Mouse (Mus musculus): Measurements from ENCODE around the gene Evx1.

Gene Evx1

DNA sequence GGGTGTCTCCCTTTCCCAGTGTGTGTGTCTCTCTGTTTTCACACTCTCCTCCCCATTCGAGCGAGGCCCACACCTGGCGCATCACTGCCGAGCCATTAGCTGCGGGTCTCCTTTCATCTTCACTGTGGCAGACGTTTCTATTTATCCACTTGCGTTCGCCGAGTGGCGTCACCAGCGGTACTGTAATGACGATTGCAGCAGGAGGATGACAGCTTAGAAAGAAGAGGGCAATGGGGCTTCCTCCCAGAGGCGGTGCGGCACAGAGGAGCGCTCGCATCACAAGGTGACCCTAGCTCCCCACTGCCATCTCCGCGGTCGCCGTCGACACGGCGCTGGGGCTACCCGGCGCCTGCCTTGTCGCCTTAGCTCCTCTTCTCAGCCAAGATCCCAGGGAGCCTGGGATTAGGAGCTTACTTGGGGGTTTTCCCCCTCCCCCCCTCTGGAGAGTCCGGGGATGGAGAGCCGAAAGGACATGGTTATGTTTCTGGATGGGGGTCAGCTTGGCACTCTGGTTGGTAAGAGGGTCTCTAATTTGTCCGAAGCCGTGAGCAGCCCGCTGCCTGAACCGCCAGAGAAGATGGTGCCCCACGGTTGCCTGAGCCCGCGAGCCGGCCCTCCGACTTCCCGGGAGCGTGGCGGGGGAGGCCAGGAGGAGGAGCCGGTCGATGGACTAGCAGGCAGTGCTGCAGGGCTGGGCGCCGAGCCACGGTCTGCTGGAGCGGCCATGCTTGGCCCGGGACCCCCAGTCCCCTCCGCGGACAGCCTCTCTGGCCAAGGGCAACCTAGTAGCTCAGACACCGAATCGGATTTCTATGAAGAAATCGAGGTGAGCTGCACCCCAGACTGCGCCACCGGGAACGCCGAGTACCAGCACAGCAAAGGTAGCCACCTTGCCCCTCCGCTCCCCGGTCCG, at the start of gene Evx1:
Gene Evx1, plus strand, starts transcription at position 108 of the 913 bp plus-strand sequence.
- DNase-seq (ENCODE audit: low spot score in 2 of 2), result peak in 1 of 2 experiments; percentile 53

DNA sequence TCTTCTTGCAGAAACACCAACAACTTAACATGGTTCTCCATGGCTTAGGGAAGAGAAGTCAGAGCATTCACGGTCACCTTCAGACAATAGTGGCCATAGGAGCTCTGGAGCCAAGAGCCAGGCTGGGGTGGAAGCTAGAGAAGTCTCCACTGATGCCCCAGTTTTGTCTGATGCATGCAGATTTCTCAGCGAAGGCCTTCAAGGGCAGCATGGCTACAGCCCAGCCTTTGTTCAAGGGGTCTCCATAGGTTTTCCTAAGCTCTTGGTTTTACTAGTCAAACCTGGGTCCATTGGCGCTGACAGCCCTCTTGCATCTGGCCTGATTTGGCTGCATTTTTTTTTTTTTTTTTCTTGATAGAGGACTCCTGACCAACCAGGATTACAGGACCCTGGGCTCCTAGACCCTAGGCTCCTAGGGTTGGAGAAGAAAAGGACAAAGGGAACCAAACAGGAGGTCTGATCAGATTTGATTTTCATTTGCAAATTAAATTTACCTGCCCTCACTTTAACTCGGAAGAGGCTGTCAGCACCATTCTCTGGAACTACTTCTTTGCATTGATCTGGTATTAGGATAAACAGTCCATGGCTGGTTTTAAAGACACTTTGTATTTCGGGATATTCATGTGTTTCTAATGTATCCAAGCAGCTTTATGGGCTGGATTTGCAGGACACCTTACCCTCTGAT, 49.0 kb upstream of the Evx1 start:
- no peak for DNase-seq (ENCODE audit: low spot score in 2 of 2)

DNA sequence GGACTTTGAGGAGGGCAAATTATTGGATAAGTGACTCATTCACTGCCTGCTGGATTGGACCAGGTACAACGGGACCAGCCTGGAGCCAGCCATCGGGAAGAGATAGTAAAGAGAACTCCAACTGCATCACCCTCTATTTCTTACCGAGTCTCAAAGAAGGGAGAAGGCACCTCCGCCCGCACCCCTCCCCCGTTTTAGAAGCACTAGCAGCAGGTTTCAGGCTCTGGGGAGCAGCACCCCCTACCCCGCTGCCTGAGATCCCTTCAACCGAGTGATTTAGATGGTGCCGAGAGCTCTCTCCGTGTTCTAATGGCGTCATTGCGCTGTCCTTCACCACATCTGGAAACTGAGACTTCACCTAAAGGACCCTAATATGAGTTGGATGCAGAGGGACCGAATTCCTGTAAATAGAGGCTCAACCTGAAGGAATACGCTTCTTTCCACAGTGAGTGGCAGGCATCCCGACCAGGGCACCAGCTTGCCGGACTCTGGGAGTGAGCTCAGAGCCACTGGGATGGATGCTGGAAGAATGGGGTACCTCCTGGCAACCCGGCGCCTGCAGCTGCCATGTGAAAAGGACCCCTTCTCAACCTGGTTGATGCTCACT, 47.9 kb upstream of the Evx1 start:
- DNase-seq (ENCODE audit: low spot score in 2 of 2), result no peak

DNA sequence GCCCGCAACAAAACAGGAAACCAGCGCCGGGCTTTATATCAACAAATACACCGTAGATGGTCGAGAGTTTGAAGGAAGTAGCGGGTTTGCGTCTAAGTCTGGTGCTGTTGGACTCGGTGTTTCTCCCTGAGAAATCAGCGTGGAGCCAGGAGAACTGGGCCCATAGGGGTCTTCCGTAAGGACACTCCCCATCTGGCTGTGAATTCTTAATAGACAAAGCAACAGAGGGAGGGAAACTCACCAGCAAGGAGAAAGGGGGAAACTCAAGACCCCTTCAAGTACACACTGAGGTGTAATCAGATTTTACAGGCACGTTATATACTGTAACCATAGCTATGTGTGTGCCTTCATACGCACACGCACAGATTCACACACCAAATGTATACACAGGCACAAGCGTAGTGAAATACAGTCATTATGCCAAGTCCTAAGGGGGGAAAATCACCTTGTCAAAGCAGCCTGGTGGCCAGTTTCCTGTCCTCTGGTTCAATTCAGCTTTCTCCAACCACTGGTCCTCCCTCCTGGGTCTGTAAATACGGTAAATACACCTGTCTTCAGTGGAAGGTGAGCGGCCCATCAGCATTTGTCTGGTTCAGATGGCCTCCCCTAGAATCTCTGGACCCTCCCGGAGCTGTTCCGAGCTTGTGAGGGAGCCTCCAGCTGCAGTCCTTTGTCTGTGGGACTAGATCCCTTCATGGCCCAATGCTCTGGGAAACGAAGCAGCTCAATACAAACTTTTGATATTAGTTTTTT, 47.2 kb upstream of the Evx1 start:
- DNase-seq (ENCODE audit: low spot score in 2 of 2), result no peak

DNA sequence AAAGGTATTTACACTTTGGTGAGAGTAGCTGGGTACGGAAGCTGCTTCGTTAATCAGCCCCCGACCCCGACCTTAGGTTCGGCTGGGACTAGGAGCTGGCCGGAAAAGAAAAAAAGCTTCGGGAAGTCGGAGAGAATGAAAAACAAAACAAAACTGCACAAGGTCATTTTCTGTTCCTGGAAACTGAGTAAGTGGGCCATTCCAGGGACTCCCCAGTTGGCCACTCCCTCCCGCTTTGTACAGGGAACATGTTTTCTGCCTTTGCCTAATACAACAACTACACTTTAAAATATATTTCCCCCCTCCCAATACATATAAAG, 46.7 kb upstream of the Evx1 start:
- DNase-seq (ENCODE audit: low spot score in 2 of 2), result no peak

DNA sequence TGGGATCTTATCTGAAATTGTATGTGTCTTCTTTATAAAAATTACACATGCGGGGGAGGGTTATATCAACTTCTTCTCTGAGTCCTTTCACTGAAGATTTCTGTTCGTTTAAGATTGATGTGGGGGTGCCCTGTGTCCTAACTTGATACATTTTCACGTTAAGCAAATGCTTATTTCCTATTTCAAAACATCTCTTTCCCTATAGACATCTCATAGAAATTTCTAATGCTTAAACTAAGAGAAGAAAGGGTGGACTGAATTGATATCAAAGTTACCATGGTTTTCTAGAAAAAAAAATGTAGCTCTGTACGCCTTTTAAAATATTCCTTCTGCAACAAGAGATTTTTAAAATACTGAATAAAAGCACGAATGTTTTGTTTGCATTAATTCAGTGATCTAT, 46.1 kb upstream of the Evx1 start:
- no peak for DNase-seq (ENCODE audit: low spot score in 2 of 2)

DNA sequence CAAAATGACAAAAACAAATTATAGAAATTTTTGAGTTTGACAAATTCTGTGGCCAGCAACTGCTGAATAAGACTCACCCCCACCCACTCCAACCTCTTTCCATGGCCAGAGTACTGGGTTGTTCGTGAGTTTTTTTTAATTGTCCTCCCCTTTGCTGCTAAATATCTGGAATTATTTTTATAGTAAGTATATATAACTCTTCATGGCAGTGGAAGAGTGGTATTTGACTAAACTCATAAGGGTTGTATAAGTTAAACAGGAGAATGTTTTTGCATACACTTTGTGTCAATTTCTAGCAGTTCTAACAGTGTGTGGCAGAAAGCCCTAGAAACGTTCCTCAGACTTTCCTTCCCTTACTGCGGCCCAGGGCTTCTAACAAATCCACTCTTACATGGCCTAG, 45.6 kb upstream of the Evx1 start:
- no peak for DNase-seq (ENCODE audit: low spot score in 2 of 2)

DNA sequence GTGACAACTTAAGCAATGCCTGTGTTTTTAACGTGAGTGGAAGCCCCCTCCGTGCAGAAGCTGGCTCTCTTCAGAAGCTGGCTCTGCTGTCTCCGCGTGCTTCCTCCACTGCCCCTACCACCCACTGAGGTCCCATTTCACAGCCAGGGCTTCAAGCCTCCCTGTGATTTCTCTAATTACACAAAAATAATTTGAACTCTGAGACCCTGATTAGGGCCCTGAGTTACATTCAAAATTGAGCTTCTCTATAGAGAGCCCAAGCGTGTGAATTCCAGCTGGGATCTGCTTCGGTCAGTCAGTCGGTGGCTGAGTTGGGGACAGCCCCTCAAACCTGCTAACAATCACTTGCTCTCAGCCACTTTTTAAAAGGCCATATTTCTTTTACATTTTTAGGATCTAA, 45.0 kb upstream of the Evx1 start:
- no peak for DNase-seq (ENCODE audit: low spot score in 2 of 2)

DNA sequence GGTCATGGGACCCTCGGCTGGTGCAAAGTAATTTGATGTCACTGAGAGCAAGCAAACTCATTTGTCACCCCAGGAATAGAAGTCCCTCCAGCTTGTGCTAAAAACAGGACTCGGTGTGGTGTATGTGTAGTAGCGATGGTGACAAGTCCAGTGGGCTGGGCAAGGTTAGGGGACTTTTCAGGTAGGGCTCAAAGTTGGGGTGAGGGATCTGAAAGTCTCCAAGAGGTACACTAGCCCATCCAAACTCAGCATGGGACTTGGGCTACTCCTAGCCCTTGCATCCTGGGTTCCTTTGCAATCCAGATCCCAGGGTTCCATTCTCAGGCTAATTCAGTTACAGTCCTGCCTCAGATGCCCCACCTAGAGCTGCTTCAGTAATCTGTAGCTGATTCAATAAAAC, 44.5 kb upstream of the Evx1 start:
- DNase-seq (ENCODE audit: low spot score in 2 of 2), result no peak

DNA sequence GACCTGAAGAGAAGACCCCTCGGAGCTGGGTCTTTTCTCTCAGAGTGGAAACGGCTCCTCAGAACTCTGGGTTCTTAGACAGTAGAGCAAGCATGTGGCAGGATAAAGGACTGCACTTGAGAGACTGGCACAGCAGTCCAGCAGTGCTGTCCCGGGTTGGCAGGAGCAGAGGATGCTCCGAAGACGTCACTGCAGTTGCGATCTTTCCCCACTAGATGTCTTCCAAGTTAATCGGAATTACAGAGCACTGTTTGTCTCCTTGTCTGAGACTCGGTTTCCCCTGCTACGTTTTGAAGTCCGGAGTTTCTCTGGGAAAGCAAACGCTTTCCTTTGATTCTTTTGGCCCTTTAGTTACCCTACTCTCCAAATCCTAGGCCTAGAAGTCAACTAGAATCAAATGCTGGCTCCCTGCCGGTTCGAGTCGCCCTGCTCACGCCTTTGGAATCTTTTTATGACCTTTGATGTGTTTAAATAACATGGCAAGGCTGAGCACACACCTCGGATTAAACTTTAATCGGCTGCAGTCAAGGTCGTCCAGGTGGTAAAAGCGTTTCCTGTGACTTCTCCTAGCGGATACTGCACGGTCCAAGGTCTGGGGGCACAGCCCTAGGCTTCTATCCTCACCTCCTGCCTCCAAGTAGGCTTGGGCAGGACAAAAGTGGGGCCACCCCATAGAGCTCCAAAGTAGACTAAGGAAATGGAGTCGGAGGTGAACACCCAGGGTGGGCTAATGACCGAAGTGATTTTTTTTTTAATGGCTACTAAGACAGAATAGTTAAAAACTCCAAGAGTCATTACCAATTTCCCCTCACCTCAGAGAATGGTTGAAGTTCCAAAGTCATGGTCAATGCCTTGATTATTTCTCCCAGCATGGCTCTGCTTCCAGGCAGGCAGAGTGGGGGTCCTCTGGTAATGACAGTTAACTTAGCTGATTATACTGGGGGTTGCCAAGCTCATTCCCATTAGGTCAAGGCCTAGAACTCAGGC, 42.5 kb upstream of the Evx1 start:
- DNase-seq (ENCODE audit: low spot score in 2 of 2), result no peak

DNA sequence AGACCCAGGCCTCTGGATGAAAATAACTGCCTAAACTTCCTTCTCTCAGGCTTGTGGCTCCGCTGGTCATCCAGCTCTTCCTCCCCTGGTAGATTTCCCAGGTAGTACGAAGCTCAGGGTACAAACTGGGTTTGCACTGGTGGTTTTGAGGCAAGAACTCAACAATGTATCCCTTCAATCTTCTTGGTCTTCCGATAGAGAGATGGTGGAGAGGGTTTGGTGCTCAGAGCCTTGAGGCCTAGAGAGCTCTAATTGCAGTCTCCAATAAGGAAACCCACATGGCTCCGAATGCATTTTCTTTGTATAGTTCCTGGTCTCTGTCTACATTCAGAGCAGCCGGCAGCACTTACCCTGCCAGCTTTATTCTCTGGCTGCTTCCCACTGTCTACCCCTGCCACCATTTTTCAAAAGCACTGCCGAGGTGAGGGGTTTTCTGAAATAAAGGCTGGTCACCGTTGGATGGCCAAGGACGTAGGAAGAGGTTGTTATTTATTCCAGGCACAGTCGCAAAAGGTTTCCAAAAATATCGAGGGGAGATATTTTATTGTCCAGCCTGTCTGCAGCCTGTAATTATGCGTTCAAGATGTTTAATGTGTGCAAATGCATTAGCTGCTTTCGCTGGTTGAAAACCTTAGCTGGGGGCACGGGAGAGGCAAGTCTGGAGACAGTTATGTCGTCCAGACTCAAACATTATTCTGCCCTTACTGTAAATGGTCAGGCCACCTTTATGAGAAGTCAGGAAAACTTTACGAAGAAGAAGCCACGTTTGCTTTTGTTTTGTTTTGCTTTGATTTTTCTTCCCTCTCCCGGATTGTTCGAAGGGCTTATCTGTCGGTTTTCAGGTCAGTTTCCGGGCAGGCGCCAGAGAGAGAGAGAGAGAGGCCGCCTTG, 40.3 kb upstream of the Evx1 start:
- no peak for DNase-seq (ENCODE audit: low spot score in 2 of 2)

DNA sequence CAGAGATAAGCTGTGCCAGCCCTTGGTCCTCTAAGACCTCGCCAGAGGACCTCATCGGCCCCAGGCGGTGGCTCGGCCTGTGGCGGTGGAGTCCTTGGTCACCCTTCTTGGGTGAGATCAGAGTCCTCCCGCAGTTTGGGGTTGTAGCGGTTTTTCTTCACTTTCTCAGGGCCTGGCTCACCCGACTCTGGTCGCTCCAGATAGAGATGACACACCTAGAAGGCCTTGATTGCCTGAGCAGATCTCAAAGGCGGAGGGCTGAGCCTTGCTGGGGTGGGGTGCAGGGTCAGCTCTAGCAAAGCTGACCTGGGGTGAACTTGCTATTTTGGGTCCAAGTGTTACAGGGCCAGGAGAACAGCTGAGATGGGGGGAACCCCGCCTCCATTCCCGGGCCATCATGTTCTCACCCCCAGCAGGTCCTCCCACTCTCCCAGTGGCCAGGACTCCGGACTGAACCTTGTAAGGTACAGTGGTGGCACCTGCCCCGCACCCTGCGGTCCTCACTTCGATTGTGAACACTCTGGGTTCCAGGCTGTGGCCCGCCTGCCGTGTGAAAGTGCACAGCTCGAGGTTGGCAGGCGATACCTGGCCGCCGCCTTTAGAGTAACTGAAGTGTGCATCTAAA, 39.5 kb upstream of the Evx1 start:
- DNase-seq (ENCODE audit: low spot score in 2 of 2), result no peak

DNA sequence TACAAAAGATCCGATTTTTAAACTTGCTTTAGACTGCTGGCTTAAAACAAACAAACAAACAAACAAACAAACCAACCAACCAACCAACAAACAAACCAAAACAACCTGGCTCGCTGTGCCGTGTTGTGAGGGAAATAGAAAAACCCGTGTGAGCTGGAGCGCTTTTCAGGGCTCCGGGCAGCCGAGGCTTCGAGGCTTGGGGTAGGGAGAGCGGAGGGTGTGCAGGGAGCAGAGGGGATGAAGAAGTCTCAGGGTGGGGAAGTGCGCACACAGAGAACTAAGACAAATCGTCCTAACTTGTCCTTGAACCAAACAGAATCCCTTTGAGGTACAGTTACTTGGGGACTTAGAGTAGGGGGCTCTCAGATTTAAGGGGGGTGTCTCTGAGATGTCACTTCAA, 38.7 kb upstream of the Evx1 start:
- DNase-seq (ENCODE audit: low spot score in 2 of 2), result no peak

DNA sequence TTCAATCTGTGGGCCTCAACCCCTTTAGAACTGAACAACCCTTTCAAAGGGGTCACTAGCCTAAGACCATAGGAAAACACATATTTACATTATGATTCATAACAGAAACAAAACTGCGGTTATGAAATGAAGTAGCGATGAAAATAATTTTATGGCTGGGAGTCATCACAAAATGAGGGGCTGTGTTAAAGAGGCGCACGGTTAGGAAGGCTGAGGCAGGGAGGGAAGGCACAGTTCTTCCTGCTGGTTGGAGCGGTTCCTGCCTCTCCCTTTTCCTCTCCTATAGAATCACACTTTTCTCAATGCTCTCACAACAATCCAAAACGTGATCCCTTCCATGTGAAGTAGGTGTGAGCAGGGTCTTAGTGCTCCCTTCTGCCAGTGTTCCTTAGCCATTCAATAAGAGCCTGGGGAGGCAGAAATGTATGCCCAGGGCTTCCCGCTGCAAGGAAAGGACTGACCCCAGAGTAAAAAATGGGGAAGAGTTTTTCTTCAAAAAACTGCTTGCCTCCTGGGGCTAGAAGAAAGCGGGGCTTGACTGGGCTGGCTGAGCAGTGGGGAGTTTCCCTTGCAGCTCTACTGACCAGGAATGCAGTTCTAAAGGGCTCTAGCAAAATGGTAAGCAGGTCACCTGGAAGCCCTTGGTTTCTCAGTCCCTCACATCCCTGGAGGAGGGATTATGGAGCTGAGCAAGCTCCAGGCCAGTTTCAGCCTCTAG, 37.6 kb upstream of the Evx1 start:
- DNase-seq (ENCODE audit: low spot score in 2 of 2), result no peak

DNA sequence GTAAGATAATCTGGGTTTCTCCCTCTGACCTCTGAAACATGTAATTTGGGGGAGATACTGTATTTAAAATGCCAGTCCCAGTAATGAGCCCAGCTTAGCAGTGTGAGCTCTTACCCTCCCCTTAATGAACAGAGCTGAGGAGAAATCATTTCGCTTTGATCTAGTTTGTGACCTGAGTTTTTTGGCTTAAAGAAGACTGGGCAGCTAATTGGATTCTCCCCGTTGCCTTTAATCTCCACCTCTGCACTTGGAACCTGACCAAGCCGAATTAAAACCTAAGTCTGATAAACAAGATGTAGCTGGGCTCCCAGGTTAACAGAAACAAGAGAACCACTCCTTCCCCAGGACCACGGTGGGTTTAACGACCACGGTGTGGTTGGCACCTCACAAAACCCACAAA, 36.9 kb upstream of the Evx1 start:
- DNase-seq (ENCODE audit: low spot score in 2 of 2), result no peak

DNA sequence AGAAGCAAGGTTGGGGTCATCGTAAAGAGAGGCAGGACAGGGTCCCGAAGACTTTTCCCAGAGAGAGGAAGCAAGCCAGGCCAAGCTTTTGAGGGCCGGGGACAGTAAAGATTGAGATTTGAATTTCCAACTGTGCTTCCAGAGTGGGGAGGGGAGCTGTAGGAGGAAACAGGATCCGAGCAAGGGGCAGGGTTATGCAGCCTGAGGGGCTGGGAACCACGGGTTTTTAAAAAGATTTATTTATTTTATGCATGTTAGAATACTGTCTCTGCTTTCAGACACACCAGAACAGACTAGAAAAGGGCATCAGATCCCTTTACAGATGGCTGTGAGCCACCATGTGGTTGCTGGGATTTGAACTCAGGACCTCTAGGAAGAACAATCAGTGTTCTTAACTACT, 36.4 kb upstream of the Evx1 start:
- no peak for DNase-seq (ENCODE audit: low spot score in 2 of 2)

DNA sequence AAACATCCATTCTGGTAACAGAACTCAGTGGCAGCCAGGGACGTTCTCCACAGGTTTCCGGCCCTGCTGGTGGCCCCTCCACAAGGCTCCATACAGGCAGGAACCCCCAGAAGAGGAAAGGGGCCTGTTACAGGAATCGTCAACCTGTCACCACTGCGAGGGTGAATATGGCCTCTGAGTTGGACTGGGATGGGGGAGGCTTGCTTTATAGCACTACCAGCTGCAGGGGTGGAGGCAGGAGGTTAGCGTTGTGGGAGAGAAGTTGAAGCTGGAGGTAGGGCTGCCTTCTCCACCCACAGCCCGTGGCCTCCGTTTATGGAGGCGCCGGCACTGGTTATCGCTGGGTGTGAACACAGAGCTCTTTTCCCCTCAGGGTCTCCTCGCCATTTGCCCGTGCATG, 32.2 kb upstream of the Evx1 start:
- DNase-seq (ENCODE audit: low spot score in 2 of 2), result no peak

DNA sequence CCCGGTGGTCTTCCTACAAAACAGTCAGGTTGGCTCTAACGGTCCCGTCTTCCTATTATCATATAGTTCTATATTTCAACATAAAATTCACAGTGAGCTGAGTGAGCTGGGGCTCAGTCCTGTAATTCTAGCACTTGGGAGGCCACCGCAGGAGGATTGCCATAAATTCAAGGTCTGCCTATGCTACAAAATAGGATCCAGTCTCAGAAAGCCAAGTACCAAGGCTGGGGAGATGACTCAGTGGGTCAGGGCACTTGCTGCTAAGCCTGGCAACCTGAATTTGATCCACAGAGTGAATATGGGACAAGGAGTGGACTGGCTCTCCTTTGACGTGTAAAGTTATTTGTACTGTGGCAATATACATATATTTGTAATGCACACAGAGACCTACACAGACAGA, 29.4 kb upstream of the Evx1 start:
- DNase-seq (ENCODE audit: low spot score in 2 of 2), result no peak

DNA sequence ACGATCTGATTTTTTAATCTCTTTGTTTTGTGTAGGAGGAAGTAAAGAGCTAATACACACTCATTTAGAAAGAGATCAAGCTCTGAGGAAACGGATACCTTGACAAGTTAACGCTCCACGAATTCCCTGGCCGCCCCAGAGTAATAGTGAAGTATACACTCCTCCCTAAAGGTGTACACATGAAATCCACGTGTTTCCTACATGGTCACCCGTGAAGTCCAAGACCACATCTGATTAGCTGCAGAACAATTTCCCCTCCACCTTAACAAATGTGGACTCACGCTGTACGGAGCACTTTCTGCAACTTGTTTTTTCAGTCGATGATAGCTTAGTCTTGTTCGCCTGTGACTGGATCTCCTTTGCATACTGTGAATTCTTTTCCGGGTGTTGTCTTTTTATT, 23.1 kb upstream of the Evx1 start:
- no peak for DNase-seq (ENCODE audit: low spot score in 2 of 2)
